8 mouse cellular contexts compared by ENCODE assay signal in genomic region chr13:46502390-46502891, GRCm38 (mm10). TPM values are rescaled to one million over a fixed set of nuclear protein-coding genes. Genes with fewer than 3 reads are reported as not detected.
DNase-seq lines count a peak whose midpoint lies in the region; ATAC-seq and TF ChIP-seq lines count a peak whose summit lies in the region.

No protein-coding gene starts in this region.

- no peaks in the 10 kb centered on the region for H3K4me1 ChIP-seq in brown adipose tissue, adult 24 weeks (ENCODE audit: control insufficient read depth, insufficient read depth, insufficient read length, low read length)
- H3K4me1 ChIP-seq in embryonic fibroblast, embryonic 13.5 days (ENCODE audit: control insufficient read depth, insufficient read depth, low read length): no peaks in the 10 kb centered on the region
- H3K4me1 ChIP-seq in limb, embryonic 15.5 days: peaks cover 5% of the 10 kb centered on the region; the same call in 1 of the 2 replicates

- peak; percentile 17; the same call in 1 of the 2 replicates for TF ChIP-seq POLR2A in embryonic fibroblast, embryonic 13.5 days (IDR thresholded peaks at IDR 0.05; ENCODE audit: low read depth, low read length)

- peak overlapping the region; percentile 90 for H3K4me2 ChIP-seq in limb, embryonic 15.5 days

- peak; percentile 30; the same call in 1 of the 2 replicates for ATAC-seq in limb, embryonic 15.5 days (ENCODE audit: insufficient number of reproducible peaks, low FRiP score, low TSS enrichment, low read depth)
- no peak for ATAC-seq in erythroid progenitor cell, adult 5-6 weeks (replicated peaks; ENCODE audit: low FRiP score, poor library complexity, severe bottlenecking)

- peak; percentile 55 to 59 for DNase-seq in right cerebral cortex, adult 2 months (ENCODE audit: low spot score in 2 of 2)
- DNase-seq in right cerebral cortex, postnatal 14 days: no peak
- DNase-seq in heart, postnatal 14 days: peak; percentile 33 to 36
- DNase-seq in retina, postnatal 1 day: peak; percentile 60

- intact Hi-C loops in heart, postnatal 14 days (cut with DNase I): loop anchor here (5.0 kb wide), 1 partner anchor 80 kb away; no protein-coding TSS in a partner anchor

- H3K36me3 ChIP-seq in limb, embryonic 15.5 days: no peaks in the 10 kb centered on the region

- no peaks in the 10 kb centered on the region for H3K9me3 ChIP-seq in limb, embryonic 15.5 days

- H3K4me3 ChIP-seq in brown adipose tissue, adult 24 weeks (ENCODE audit: insufficient read depth, low read depth, low read length): peak overlapping the region; percentile 48
- H3K4me3 ChIP-seq in embryonic fibroblast, embryonic 13.5 days (ENCODE audit: insufficient read depth, low read length): peak overlapping the region; percentile 53
- peak overlapping the region; percentile 53 for H3K4me3 ChIP-seq in limb, embryonic 15.5 days

- H3K27ac ChIP-seq in brown adipose tissue, adult 24 weeks (replicated peaks; ENCODE audit: low read depth, low read length): peak overlapping the region; percentile 40; the same call in 1 of the 2 replicates
- H3K27ac ChIP-seq in embryonic fibroblast, embryonic 13.5 days (ENCODE audit: insufficient read depth, low read length): no peak overlapping the region
- no peak overlapping the region for H3K27ac ChIP-seq in limb, embryonic 15.5 days

- H3K9ac ChIP-seq in limb, embryonic 15.5 days: peak overlapping the region; percentile 39; the same call in 1 of the 2 replicates

- H3K27me3 ChIP-seq in limb, embryonic 15.5 days: 0 out of 2 replicates have a peak, but pooled peaks cover 4% of the 10 kb centered on the region

- 7% methylated on average over 20 of the region's 20 CpGs for WGBS in limb, embryonic 15.5 days

- no peak for TF ChIP-seq CTCF in embryonic fibroblast, embryonic 13.5 days (IDR thresholded peaks at IDR 0.05; ENCODE audit: borderline replicate concordance, insufficient read depth, low read length)

RNA-seq across cellular contexts. Expression of gene Cap2, which starts 0.8 kb away (rescaled TPM):
- 2.2 and 4.9 TPM in 2 replicates for polyA plus RNA-seq in brown adipose tissue, adult 24 weeks (2012; ENCODE audit: insufficient read depth, insufficient read length, missing spikeins)
- 24.8 and 27.6 TPM in 2 replicates for polyA plus RNA-seq in embryonic fibroblast, embryonic 13.5 days (2011; ENCODE audit: insufficient read length, low read depth, missing spikeins)
- 100 to 1,000 TPM; 113 to 124 TPM for total RNA-seq in heart, postnatal 14 days (2021)
- polyA plus RNA-seq in limb, embryonic 15.5 days (2015; fragmentation: Nextera tagmentation; extraction: Ambion mirVana): 18.2 and 37.5 TPM in 2 replicates
- not detected in 2 replicates for total RNA-seq in erythroid progenitor cell, adult 5-6 weeks (2015; ENCODE audit: low replicate concordance)
- total RNA-seq in erythroid progenitor cell, adult 5-6 weeks (2017; ENCODE audit: low replicate concordance): 2.3 TPM in 1 of 2 replicates, not detected in the other
